Mouse (Mus musculus) liver, embryonic 16.5 days (tissue): ENCODE measurements around the gene Uqcr10. TPM values are rescaled to one million over a fixed set of nuclear protein-coding genes. Genes with fewer than 3 reads are reported as not detected.

Source experiments
- ATAC-seq: fragments of 200-750 bp; cut with Nextera tagmentation; 2 replicates; pipeline ENCODE4 v1.8.0; 2017; ENCODE audit warnings: low read depth, mild to moderate bottlenecking, moderate number of reproducible peaks, moderate library complexity
- H3K27ac ChIP-seq: fragments of 300-500 bp; sonication (generic); 2 replicates; pipeline ENCODE4 v1.5.1; 2014; ENCODE audit warnings: mild to moderate bottlenecking, low read length
- H3K27me3 ChIP-seq: fragments of 300-500 bp; sonication (generic); 2 replicates; pipeline ENCODE4 v1.6.1; 2014; ENCODE audit warnings: low read depth, low read length, mixed read lengths; ENCODE audit not compliant: control insufficient read depth, insufficient read depth
- H3K36me3 ChIP-seq: fragments of 300-500 bp; sonication (generic); 2 replicates; pipeline ENCODE4 v1.6.1; 2014; ENCODE audit warnings: mild to moderate bottlenecking; ENCODE audit not compliant: control insufficient read depth, insufficient read depth
- H3K4me1 ChIP-seq: fragments of 300-500 bp; sonication (generic); 2 replicates; pipeline ENCODE4 v1.6.1; 2014; ENCODE audit warnings: low read depth, low read length, mixed read lengths; ENCODE audit not compliant: control insufficient read depth
- H3K4me2 ChIP-seq: fragments of 300-500 bp; sonication (generic); 2 replicates; pipeline ENCODE4 v1.6.1; 2014; ENCODE audit warnings: low read depth, low read length, mixed read lengths
- H3K4me3 ChIP-seq: fragments of 300-500 bp; sonication (generic); 2 replicates; pipeline ENCODE4 v1.5.1; 2014; ENCODE audit warnings: low read depth, mild to moderate bottlenecking, low read length
- H3K9ac ChIP-seq: fragments of 300-500 bp; sonication (generic); 2 replicates; pipeline ENCODE4 v1.6.1; 2014; ENCODE audit warnings: low read depth, low read length
- H3K9me3 ChIP-seq: fragments of 300-500 bp; sonication (generic); replicated peaks from 2 replicates; pipeline ENCODE4 v1.6.1; 2016; ENCODE audit warnings: low read length; ENCODE audit not compliant: control insufficient read depth
- WGBS: fragments of 180-500 bp; shearing (Covaris S2); extraction: QIAGEN DNeasy Blood & Tissue Kit; methylation state at CpG from one replicate; pipeline ENCODE4 v1.1.7; 2014; ENCODE audit not compliant: insufficient replicate concordance; 5-methylcytosine and 5-hydroxymethylcytosine counted together
- polyA plus RNA-seq: library from polyadenylated mRNA; unstranded; fragments of >200 nt; fragmentation: Nextera tagmentation; extraction: Ambion mirVana; gene quantifications from 2 replicates; pipeline ENCODE4 v1.2.1, GENCODE M21; 2015

The Uqcr10 gene
- polyA plus RNA-seq, 1 experiment from 2014 or later, result 606 TPM

- Histone ChIP-seq H3K4me3 (no peak overlapping the region), H3K27me3 (no peaks in the 10 kb centered on the region; the same call in 1 of the 2 replicates), H3K4me2 (no peak overlapping the region), H3K9me3 (no peaks in the 10 kb centered on the region), H3K9ac (no peak overlapping the region), H3K36me3 (no peaks in the 10 kb centered on the region), H3K27ac (no peak overlapping the region), H3K4me1 (no peaks in the 10 kb centered on the region)
- 81% methylated on average over 10 of the region's 10 CpGs for WGBS
- ATAC-seq, result no peak
Measured at GRCm38 (mm10) chr11:4737682-4738081, 33.5 kb upstream of the Uqcr10 start.

- Histone ChIP-seq H3K9ac (no peak overlapping the region), H3K9me3 (no peaks in the 10 kb centered on the region), H3K4me2 (no peak overlapping the region), H3K27ac (no peak overlapping the region), H3K4me1 (no peaks in the 10 kb centered on the region), H3K27me3 (no peaks in the 10 kb centered on the region), H3K36me3 (no peaks in the 10 kb centered on the region), H3K4me3 (no peak overlapping the region)
- 70% methylated on average over 6 of the region's 6 CpGs for WGBS
- no peak for ATAC-seq
Measured at GRCm38 (mm10) chr11:4736355-4736754, 32.2 kb upstream of the Uqcr10 start.

GRCm38 (mm10) chr11:4734179-4734578, 30.0 kb upstream of the Uqcr10 start:
- no peak overlapping the region for H3K27ac ChIP-seq
- no peaks in the 10 kb centered on the region for H3K9me3 ChIP-seq
- no peak for ATAC-seq
- no peaks in the 10 kb centered on the region for H3K36me3 ChIP-seq
- no peak overlapping the region for H3K4me2 ChIP-seq
- H3K4me1 ChIP-seq, result no peaks in the 10 kb centered on the region; the same call in 1 of the 2 replicates
- H3K4me3 ChIP-seq, result no peak overlapping the region
- no peaks in the 10 kb centered on the region for H3K27me3 ChIP-seq
- WGBS, result 44% methylated on average over 12 of the region's 12 CpGs
- H3K9ac ChIP-seq, result no peak overlapping the region

GRCm38 (mm10) chr11:4731781-4732180, 27.6 kb upstream of the Uqcr10 start:
- no peak for ATAC-seq
- no peak overlapping the region for H3K4me2 ChIP-seq
- no peak overlapping the region for H3K27ac ChIP-seq
- WGBS, result 73% methylated on average over 7 of the region's 7 CpGs
- H3K4me1 ChIP-seq, result no peaks in the 10 kb centered on the region; the same call in 1 of the 2 replicates
- H3K27me3 ChIP-seq, result no peaks in the 10 kb centered on the region
- H3K4me3 ChIP-seq, result no peak overlapping the region
- H3K36me3 ChIP-seq, result no peaks in the 10 kb centered on the region
- no peaks in the 10 kb centered on the region for H3K9me3 ChIP-seq
- H3K9ac ChIP-seq, result no peak overlapping the region

GRCm38 (mm10) chr11:4730913-4731312, 26.8 kb upstream of the Uqcr10 start:
- no peak overlapping the region for H3K9ac ChIP-seq
- H3K4me1 ChIP-seq, result no peaks in the 10 kb centered on the region; the same call in 1 of the 2 replicates
- no peaks in the 10 kb centered on the region for H3K36me3 ChIP-seq
- H3K4me2 ChIP-seq, result no peak overlapping the region
- H3K9me3 ChIP-seq, result no peaks in the 10 kb centered on the region
- WGBS, result 77% methylated on average over 5 of the region's 5 CpGs
- no peak overlapping the region for H3K4me3 ChIP-seq
- no peak overlapping the region for H3K27ac ChIP-seq
- no peaks in the 10 kb centered on the region for H3K27me3 ChIP-seq
- ATAC-seq, result no peak

- H3K4me3 ChIP-seq, result no peak overlapping the region
- H3K4me2 ChIP-seq, result no peak overlapping the region
- no peaks in the 10 kb centered on the region; the same call in 1 of the 2 replicates for H3K4me1 ChIP-seq
- H3K27ac ChIP-seq, result no peak overlapping the region
- 63% methylated on average over 6 of the region's 6 CpGs for WGBS
- H3K36me3 ChIP-seq, result no peaks in the 10 kb centered on the region
- ATAC-seq, result no peak
- H3K27me3 ChIP-seq, result no peaks in the 10 kb centered on the region
- no peaks in the 10 kb centered on the region for H3K9me3 ChIP-seq
- H3K9ac ChIP-seq, result no peak overlapping the region
Measured at GRCm38 (mm10) chr11:4730096-4730495, 26.0 kb upstream of the Uqcr10 start.

GRCm38 (mm10) chr11:4729603-4730002, 25.5 kb upstream of the Uqcr10 start:
- Histone ChIP-seq H3K27ac (no peak overlapping the region), H3K9me3 (no peaks in the 10 kb centered on the region), H3K9ac (no peak overlapping the region), H3K27me3 (no peaks in the 10 kb centered on the region), H3K4me2 (no peak overlapping the region), H3K4me1 (no peaks in the 10 kb centered on the region; the same call in 1 of the 2 replicates), H3K4me3 (no peak overlapping the region), H3K36me3 (no peaks in the 10 kb centered on the region)
- 32% methylated on average over 12 of the region's 12 CpGs for WGBS
- no peak for ATAC-seq

GRCm38 (mm10) chr11:4721728-4722127, 17.6 kb upstream of the Uqcr10 start:
- H3K4me3 ChIP-seq, result no peak overlapping the region
- no peaks in the 10 kb centered on the region for H3K36me3 ChIP-seq
- H3K27me3 ChIP-seq, result no peaks in the 10 kb centered on the region
- H3K9ac ChIP-seq, result no peak overlapping the region
- no peak overlapping the region for H3K4me2 ChIP-seq
- no peak overlapping the region for H3K27ac ChIP-seq
- H3K4me1 ChIP-seq, result no peaks in the 10 kb centered on the region
- no peak for ATAC-seq
- no peaks in the 10 kb centered on the region for H3K9me3 ChIP-seq
- 81% methylated on average over 8 of the region's 8 CpGs for WGBS

GRCm38 (mm10) chr11:4720900-4721580, 16.9 kb upstream of the Uqcr10 start:
- Histone ChIP-seq H3K9me3 (no peaks in the 10 kb centered on the region), H3K27ac (no peak overlapping the region), H3K36me3 (no peaks in the 10 kb centered on the region), H3K9ac (no peak overlapping the region), H3K27me3 (no peaks in the 10 kb centered on the region), H3K4me3 (no peak overlapping the region), H3K4me2 (no peak overlapping the region), H3K4me1 (no peaks in the 10 kb centered on the region)
- WGBS, result 65% methylated on average over 7 of the region's 7 CpGs
- no peak for ATAC-seq
